Mouse (Mus musculus): ENCODE measurements at regions not wholly inside any gene's neighbourhood (a gene's known extent, or its start where the extent isn't known, plus 50 kb on each side); places are given as distances from the start of the nearest gene placed in this dataset.

DNA sequence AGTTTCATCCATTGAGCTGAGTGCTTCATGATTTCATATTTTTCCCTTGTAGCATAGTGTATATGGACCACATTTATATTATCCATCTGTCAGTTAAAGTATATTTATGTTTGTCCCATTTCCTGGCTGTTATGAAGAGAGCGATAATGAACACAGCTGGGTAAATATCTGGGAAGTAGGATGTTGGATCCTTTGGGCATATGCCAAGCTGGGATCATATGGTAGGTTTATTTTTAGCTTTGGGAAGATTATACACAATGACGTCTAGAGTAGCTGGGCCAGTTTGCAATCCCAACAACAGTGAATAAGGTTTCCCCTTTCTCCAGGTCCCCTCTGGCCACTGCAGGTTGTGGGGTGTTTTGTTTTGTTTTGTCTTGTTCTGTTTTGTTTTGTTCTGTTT lies 164.5 kb downstream of the Gm765 start:
- DNase-seq, result no peak

DNA sequence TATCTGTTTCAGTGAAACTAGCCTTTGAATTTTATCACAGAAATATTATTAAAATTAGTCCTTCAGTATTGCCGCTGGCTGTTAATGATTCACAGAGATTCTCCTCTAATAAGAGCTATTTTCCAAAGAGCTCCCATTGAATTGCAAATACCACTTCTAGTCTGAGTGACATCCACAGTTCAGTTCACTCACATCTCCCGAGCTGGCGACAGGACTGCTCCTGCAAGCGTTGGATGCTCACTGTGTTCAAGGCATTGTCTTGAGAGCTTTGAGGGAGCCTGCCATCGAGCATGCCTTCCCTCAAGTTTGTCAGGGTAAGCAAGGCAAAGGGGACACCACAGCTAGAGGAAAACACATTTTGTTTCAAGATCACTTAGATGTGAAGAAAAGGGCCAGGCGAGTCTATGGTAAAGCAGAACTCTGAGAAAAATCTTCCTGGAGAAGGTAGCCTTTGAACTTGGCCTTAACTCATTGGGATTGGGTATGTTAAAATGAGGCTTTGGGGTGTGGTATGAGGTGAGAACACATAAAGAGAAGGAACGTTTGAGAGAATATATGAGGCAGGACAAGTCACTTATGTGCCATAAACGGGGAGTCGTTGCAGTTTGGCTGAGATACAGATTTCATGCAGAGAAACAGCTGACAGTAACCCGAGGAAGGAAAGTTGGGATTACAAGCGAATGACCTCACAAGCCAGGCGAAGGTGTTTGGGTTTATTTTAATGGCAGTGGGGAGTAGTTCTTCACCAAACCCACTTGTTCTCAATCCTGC lies 193.3 kb downstream of the Gm765 start:
- DNase-seq, result no peak

DNA sequence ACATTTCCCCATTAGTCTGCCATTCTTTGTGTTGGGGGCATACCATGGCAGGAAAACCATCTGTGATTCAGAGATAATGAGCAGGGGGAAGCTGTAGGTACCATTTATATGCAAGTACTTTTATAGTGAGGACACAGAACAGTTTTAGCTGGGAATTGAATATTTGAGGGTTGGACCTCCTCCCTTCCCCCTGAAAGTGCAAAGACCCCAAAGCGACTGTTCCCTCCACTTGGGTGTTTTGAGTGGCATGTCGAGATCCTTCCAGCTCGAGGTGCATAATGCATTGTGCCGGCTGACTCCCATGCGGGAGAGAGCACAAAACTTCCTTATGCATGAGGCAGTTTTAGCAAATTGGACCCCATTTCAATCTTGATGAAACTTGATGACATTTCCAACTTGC lies 194.7 kb downstream of the Gm765 start:
- no peak for DNase-seq

DNA sequence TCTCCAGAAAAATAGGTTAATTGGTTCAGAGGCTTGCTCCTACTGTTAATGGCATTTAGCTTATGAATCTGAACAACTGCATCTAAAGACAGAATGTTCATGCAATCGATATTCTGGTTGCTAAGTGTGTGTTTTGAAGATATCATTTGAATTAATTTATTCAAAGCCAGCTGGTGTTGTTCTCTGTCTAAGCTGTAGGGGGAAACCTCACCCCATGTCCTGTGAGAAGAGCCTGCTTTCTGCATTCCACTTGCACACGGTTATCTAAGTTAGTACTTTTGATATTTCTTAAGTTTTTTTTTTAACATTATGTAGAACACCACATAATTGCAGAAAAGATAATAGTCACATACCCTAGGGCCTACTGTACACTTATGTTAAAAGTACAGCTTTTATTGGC lies 209.6 kb downstream of the Gm765 start:
- DNase-seq, result peak; percentile 32

DNA sequence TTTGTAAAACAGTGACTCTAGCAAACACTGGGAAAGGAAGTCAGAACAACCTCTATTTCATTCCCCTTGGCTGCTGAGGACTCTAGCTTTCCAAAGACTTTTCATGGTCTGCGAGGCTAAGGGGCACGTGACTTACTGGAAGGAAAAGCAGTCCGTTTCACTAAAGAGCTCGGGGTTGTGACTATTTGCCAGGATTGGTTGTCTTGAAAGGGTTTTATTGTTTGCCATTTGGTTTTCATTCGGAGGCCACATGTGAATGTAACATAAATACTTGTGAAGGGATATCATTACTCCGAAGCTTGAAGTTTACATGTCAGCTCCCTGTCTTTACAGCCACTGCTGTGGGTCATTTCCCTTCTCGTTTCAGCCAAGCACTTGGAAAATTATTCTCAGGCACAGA lies 217.1 kb downstream of the Gm765 start:
- DNase-seq, result no peak

DNA sequence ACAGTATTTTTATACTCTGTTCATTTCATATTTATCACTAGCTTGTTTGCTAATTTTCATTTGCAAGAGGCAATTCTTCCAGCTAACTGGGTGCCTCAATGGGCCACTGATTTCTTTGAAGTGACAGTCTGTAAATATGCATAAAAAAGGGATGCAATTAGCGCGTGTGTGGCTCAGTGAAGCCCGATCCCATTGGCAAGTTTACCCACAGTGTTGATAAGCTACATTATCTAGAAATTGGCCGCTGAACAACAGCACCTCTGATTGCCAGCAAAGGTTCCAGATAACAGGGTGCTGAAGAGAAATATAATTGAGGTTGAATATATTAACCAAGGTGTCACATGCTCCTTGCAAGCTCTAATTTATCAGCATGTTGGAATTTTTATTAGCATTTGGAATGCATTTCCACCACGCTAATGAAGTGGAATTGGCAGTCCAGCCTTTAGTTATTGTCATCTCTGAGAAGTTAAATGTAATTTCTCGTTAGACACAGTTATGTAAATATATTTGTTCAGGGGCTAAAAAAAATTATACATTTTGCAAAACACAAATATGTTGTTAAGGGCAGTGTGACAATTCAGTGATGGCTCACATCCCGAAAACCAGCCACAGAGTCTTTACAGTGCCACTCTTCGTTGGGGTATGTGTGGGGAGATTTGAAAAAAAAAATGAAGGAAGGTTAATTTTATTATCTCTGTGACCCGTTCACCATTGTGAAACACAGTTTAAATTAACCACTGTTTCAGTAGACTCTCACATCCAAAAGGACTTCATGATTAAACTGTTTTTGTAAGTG lies 224.0 kb downstream of the Gm765 start:
- DNase-seq, result no peak

DNA sequence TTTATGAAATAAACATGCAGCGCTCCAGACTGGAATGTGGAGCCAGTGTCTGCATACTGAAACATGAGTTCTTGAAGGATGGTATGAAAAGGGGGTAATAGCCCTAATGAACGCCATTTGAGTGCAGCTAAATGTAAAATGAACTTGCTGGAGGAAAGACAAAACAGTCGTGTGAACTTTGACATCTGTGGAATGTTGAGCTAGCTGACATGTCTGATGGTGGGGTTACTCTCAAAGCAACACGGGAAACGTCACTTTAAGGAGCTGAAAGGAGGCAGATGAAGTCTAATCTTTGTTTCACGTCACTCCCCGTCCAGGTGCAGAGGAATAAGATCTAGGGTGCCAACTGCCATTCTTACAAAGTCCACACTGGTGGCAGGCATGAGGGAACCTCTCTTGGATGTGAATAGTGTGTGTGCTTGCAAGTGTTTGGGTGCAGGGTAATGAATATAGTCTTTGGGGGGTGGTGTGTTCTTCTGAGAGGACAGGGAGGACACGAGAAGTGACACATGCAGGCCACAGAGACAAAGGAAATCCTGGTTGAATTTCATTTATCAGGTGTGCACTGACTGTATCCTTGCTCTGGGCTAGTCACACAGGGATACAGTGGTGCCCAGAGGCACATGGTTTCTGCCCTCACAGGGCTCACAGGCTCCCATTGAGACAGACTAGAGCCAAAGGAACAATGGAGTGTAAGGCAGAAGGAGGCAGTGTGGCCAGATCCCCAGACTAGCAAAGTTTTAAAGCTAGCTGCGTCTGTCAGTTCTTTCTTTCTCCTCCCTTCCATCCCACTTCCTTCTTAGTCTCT lies 228.0 kb downstream of the Gm765 start:
- DNase-seq, result peak; percentile 68

DNA sequence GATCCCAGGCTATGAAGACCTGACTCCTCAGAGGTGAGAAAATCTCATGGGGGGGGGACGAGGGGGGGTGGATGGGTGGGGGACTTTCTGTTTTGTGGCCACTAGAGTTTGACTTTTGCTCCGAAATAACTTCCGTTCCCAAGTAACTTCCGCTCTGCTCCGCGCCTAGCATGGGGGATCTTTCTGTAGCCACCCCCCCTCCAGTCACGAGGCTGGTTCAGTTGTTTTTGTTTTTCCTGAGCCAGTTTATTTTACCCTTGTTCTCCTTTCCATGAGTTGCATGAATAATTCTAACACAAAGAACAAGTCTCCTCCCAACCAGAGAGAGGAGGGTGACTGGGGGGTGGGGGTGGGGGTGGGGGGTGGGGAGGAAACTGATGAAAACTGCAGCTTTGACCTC lies 228.8 kb downstream of the Gm765 start:
- DNase-seq, result peak; percentile 66

DNA sequence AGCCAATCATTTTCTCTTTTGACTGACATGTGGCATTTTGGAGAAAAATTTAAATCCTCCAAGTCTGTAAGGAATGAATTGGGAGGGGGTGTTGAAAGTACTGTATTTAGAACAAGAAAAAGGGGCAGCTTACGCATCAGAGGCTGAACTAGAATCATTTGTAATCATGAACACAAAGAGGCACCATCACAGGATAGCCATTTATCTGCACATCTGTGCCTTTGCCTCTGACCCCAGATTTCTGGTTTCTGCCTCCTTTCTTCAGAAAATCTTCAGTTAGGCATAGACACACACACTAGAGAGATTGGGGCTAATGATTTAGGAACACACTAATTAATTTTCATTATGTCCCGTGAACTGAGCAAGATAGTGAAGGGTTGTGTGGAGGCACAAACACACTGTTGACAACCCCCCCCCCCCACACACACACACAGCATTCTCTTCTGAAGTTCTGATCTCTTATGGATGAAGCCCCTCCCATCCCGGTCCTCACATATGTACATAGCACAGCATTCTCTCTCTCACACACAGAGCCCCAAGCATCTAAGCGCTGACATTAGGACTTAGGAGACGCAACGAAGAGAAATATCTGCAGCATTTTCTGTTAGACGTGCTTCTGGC lies 229.9 kb downstream of the Gm765 start:
- no peak for DNase-seq

DNA sequence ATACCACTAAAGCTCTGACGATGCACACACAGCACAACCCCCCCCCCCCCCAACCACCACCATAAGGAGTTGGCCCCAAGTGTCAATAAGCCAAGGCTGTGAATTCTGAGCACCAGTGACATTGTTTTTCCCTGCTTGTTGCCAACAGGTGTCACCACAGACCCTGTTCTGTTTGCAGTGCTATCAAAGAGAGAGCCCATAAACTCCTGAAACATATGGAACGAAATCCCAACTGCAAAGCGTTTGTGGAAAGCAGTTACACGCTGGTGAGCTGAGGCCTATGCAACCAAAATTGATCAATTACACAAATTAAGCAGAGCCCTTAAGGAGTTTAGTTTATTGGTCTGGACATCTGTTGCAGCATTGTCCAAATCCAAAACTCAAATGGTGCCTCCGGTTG lies 235.4 kb downstream of the Gm765 start:
- peak; percentile 35 for DNase-seq

DNA sequence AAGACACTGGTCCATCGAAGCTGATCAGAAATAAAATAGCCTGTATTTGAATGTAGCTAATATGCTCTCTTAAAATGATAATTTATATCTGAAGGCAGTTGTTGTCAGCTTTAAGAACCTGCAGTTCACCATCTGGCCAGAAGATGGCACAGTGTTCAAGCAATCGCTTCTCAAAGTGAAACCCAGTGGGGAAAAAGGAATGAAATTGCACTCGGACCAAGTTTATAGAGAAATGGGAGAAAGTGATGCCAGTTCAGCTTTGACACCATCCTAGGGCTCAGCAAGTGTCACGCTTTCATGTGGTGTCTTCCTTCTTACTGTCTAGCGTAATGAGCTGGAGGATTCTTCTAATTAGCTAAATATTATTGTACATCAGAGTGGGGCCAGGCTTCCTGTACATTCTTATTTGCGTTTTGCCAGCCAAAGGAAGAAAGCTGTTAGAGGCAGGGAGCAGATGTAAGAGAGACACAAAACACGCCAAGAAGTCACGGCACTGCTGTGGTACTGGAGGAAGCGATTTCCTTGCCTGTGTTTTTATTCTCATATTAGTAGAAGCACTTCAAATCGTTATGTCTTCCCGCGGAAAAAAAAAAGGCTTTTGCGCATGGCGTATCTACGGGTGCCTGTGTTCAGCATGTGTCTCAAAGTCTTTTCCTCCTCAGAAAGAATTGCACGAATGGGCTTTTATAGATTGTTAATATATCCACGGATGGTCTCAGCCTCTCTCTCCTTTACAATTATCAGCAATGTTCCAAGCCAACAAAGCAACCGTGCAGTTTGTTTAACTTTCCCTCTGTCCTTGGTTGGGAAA lies 237.1 kb downstream of the Gm765 start:
- peak; percentile 84 for DNase-seq

DNA sequence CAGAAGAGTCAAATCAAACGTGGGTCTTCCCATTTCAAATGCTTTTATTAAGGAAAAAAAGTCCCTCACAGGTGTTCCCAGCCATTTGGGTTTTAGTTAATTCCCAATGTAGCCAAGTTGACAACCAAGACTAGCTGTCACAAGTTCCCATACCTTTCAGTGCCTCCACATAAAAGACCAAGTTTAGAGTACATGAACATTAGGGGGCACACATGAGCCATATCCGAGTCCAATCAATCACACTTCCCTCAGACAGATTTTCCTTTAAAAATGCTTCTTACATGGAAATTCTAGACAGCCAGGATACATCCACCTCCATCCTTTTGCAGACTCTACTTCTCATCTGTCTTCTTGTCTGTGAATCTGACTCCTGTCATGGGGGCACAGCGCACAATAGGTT lies 238.1 kb downstream of the Gm765 start:
- no peak for DNase-seq

DNA sequence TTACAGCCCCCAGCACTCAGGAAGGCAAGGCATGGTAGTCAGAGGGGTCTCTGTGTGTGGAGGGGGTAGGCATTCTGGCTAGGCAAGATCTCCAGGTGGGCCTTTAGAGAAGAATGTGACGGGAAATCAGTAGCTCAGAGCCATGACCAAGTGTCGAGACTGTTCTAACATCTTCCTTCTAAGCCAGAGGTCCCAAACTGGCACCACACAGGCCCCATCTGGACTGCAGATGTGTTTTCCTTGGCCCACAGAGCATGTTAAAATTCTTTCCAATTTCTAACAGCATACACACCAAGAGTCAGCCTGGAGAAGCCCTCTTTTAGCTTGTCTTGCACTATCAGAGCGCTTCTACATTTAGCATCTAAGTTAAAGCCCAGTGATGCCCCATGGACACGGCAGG lies 241.5 kb downstream of the Gm765 start:
- no peak for DNase-seq

DNA sequence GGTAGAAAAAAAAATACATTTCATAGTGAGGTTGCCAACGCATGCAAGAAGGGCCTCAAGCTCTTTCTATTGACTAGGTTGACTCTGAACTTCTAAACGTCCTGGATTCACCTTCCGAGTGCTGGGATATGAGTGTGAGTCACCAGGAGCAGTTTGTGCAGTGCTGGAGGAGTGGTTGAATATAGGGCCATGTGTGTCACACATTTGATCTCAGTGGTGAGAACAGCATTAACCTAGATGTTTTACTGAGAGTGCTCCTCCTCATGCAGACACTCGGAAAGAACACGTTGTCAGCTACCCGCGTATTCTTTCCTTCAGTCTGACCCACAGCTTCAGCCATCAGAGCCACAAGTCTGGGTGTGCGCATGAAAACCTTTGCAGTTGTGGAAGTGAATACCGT lies 243.4 kb downstream of the Gm765 start:
- DNase-seq, result no peak

DNA sequence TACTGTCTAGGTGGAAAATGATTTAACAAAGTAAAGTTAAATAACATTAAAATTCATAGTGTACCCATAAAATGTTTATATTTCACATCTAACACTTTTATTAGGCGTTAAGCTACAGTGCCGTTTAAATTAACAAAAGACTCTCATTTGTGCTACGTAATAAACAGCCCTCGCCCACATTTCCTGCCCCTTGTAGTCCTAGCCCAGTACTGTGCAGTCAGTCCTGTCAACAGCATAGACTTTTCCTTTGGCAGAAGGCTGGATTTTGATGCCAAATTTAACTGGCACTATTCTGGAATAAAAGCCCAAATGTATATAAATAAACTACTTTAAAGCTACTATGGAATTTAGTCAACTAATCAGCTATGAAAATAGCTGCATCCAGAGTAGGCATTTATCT lies 247.3 kb downstream of the Gm765 start:
- no peak for DNase-seq

DNA sequence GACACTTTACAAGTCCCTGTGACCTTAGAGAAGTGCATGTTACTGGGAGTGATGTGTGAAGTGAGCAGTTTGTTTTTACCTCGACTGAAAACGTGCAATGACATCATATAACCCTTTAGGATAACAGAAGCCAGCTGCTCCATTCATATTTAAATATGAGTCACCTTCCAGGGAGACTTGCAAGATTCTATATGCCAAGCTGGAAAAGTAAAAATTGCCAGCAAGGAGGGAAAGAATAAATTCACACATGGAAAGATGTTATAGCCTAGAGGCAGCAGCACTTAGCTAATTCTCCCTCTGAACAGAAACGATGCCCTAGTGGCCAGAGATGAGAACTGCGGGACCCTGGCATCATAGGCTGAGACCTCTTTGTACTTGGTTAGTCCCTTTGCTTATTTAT lies 253.4 kb downstream of the Gm765 start:
- DNase-seq, result peak; percentile 46

DNA sequence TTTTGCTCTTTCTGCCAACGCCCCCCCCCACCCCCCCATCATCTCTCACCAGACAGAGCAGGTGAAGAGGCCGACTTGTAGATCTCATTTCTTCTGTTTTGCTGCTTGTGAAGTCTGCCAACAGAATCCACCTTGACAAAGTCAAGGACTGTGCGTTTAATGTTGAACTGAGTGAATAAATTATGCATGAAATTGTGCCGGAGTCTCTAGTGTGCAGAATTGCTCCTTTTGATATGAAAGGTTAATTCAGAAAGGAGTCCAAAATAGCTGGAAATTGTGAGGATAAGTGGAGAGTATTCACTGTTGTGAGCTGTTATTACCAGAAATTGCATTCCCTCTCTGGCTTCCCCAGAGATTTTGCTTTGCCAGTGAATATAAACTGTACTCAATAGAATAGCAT lies 262.5 kb downstream of the Gm765 start:
- DNase-seq, result no peak
